Mouse (Mus musculus): ENCODE results near the gene Btbd2.
A peak's percentile ranks its signal among the peaks of the same experiment; 100 is the strongest.

The Btbd2 gene

DNA sequence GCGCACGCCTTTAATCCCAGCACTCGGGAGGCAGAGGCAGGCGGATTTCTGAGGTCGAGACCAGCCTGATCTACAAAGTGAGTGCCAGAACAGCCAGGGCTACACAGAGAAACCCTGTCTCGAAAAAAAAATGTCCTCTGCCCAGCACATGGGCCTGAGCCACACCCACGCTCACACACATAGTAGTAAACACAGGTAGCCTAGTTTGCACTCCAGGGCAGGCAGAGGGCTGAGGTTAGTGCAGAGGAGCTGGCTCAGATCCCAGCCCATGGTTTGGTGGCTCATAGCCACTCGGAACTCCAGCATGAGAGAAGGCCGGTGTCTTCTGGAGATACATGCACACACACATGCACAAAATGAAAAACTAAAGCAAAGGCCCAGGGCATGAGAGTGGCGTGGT is 9.9 kb downstream of the Btbd2 start:
- no peak for DNase-seq (ENCODE audit: low read depth, low spot score)

GRCm38 (mm10) chr10:80635345-80635744 is 21.5 kb downstream of the Btbd2 start:
- no peak for DNase-seq (ENCODE audit: low read depth, low spot score)

GRCm38 (mm10) chr10:80628925-80629324 is 27.9 kb downstream of the Btbd2 start:
- DNase-seq (ENCODE audit: low read depth, low spot score), result no peak

GRCm38 (mm10) chr10:80627685-80628084 is 29.2 kb downstream of the Btbd2 start:
- no peak for DNase-seq (ENCODE audit: low read depth, low spot score)

GRCm38 (mm10) chr10:80625764-80626163 is 31.1 kb downstream of the Btbd2 start:
- no peak for DNase-seq (ENCODE audit: low read depth, low spot score)

DNA sequence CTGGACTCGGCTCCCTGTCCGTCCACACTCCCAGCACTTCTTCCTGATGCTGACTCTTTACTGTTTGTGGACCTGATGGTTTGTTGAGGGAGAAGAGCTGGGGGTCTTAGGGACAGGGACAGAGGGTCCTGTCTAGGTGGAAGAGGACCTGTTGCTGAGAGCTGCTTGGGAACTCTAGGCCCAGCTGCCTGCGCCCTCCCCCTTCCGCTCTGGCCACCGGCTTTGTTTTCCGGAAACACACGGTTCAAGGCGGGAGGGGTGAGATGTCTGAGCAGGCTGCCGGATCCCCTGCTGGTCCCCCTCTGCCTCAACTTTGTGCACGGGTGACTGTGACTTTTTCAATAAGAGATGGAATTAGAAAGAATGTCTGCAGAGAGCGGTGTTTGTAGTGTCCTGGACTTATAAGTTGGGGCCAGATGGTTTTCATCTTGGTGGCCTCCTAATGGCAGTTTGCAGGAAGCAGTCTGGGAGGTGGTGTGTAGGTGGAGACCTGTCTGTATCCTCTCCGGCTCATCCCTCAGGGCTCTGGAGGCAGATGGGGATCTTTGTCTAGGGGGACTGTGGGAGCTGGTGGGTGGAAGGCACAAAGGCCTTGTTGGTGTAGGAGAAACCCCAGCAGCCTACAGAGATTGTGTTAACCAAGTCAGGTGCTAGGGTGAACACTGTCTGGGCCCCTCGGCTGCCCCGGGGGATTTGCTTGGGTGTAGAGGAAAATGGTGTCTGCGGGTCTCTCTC is 33.2 kb downstream of the Btbd2 start:
- no peak for DNase-seq (ENCODE audit: low read depth, low spot score)

GRCm38 (mm10) chr10:80622661-80623456 is 34.0 kb downstream of the Btbd2 start, which contains the start of gene Csnk1g2:
Gene Csnk1g2, plus strand, starts transcription at chr10:80622838.
- no peak for DNase-seq (ENCODE audit: low read depth, low spot score)

DNA sequence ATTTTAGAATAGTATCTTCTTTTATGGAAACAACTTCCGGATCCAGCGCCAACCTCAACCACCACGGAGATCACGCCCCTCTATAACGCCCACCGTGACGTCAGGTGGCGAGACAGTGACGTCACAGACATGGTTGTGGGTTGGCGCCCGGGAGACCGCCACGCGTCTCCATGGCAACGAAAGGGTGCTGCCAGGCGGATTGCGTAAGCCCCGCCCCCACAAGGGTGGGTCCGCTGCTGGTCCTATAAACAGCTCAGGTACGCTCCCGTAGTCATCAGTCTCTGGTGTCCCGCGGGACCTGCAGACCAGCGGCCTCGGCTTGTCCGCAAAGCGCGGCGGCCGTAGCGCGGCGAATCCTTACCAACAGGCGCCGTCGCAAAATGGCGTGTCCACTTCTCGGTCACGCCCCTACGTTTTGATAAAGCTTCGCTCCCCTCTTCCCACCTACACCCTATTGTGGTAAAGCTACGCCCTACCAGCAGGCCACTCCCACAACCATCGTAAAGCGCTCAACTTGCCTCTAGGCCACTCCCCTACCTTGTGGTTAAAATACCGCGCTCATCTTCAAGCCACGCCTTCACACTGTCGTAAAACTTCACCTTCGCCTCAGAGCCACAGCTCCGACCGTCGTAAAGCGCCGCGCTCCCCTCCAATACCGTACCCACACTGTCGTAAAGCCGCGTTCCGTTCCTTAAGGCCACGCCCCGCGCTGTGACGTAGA is 34.8 kb downstream of the Btbd2 start:
- peak; percentile 100 for DNase-seq (ENCODE audit: low read depth, low spot score)

DNA sequence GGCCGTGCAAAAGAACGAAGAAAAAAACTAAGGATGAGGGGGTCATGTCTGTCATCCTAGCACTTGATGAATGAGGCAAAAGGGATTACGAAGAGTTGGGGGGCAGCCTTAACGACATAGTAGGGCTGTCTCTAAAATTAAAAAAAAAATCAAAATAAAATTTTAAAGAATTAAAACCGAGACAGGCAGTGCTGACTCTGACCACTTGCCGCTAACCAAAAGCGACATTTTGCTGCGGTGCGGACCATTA is 35.3 kb downstream of the Btbd2 start:
- DNase-seq (ENCODE audit: low read depth, low spot score), result no peak

GRCm38 (mm10) chr10:80620796-80621689 is 35.8 kb downstream of the Btbd2 start:
- DNase-seq (ENCODE audit: low read depth, low spot score), result no peak

GRCm38 (mm10) chr10:80620365-80620764 is 36.5 kb downstream of the Btbd2 start:
- DNase-seq (ENCODE audit: low read depth, low spot score), result no peak

DNA sequence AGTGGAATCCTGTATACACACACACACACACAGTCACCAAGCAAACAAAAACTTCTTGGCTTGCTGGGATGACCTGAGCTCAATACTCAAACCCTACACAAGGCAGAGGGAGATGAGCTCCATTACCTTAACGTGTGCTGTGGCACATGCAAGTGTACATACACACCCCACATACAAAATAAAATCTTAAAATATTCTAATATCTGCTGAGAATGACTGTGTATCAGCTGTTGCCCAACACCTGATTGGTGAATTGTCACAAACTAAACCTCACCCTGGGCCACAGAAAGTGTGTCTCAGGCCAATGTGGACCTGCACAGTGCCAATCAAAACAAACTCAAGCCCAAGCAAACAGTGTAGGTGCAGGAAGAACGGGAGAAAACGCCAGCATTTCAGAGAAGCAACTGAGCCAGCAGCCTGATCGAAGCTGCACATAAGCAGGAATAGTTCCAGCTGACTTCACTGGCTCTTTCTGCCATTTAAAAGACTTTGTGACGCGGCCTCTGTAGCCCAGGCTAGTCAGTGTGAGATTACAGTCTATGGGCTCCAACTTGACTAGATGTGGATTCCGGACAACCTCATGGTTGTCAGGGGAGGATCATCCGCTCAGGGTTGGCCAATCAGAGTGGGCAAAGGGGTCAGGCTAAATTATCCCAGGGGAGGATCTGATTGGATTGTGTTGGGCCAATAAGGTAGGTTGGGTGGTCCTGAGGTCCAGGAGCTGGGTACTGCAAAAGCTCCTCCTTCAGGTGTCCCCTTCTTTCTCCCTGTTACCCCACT is 37.2 kb downstream of the Btbd2 start:
- DNase-seq (ENCODE audit: low read depth, low spot score), result peak; percentile 60

GRCm38 (mm10) chr10:80618181-80618580 is 38.7 kb downstream of the Btbd2 start:
- no peak for DNase-seq (ENCODE audit: low read depth, low spot score)

- no peak for DNase-seq (ENCODE audit: low read depth, low spot score)
Observed at GRCm38 (mm10) chr10:80614351-80614750, 42.5 kb downstream of the Btbd2 start.

GRCm38 (mm10) chr10:80613821-80614220 is 43.0 kb downstream of the Btbd2 start:
- no peak for DNase-seq (ENCODE audit: low read depth, low spot score)

DNA sequence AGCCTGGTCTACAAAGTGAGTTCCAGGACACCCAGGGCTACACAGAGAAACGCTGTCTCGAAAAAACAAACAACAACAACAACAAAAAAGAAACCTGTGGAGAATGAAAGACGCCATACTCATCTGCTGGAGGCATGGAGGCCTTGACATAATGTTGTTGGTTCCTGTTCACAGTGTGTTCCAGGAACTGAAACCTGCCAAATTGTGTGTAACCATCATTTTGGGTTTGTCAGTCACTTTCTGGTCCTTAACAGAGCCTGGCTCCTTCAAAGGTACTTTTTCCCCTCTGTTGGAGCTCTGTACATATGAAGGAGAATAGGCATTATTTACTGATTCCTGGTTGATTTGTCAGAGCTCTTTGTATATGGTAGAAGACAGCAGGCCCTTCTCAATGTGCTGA is 45.0 kb downstream of the Btbd2 start:
- no peak for DNase-seq (ENCODE audit: low read depth, low spot score)

- DNase-seq (ENCODE audit: low read depth, low spot score), result no peak
Observed at GRCm38 (mm10) chr10:80611024-80611423, 45.8 kb downstream of the Btbd2 start.

DNA sequence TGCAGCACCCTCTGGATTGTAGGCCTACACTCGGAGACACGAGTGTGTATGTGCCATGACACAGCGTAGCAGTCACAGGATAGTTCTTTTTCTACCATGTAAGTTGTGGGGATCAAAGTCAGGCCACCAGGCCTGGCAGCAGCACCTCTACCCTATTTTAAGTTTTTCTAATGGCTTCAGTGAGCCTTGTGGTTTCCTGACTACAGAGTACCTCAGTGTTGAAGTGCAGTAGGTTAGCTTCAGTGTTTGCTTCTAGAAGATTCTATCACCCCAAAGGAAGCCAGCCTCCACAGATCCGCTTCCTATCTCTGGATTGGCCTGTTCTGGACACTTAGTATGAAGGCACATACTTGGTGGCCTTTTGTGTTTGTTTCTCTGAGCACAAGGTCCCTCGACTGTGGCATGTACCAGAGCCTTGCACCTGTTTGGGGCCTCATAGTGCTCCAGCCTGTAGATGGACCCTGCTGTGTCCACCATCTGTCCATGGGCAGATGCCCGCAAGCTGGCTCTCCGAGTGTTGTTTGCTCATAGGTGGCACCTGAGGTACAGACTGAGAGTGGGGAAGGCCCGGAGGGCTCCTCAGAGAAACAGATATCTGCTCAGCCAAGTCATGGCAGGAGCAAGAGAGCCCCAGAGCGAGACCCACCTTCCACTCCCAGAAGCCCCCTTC is 46.6 kb downstream of the Btbd2 start:
- DNase-seq (ENCODE audit: low read depth, low spot score), result no peak

DNA sequence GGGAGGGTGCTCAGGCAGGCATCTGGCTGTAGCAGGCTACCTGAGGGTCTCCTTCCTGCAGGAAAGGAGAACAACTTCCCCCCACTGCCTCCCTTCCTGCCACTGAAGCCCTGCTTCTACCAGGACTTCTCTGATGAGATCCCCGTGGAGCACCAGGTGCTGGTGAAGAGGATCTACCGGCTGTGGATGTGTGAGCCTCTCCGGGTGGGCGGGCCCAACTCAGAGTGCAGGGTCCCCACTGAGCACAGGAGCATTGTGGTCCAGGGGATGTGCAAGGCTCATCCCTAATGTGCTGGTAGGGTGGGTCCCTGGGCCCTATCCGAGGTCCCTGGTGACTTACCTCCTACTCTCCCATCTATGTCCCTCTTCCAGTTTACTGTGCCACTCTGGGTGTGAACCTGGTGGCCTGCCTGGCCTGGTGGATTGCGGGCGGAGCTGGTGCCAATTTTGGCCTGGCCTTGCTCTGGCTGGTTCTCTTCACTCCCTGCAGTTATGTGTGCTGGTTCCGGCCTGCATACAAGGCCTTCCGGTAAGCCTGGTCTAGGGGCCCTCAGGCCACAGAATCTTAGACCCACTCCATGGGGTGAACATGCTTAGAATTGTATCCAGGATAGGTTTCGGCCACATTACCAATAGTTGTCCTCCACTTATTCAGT is 47.5 kb downstream of the Btbd2 start:
- DNase-seq (ENCODE audit: low read depth, low spot score), result no peak

GRCm38 (mm10) chr10:80608435-80608834 is 48.4 kb downstream of the Btbd2 start:
- no peak for DNase-seq (ENCODE audit: low read depth, low spot score)
